Mouse (Mus musculus) lung, embryonic 14.5 days (tissue): ENCODE results near the gene Grid1. TPM values are rescaled to one million over a fixed set of nuclear protein-coding genes. Genes with fewer than 3 reads are reported as not detected.
A peak's percentile ranks its signal among the peaks of the same experiment; 100 is the strongest.

Experiments used
- ATAC-seq: fragments of 200-750 bp; cut with Nextera tagmentation; 2 replicates; pipeline ENCODE4 v1.8.0; 2017; ENCODE audit warnings: mild to moderate bottlenecking, moderate TSS enrichment, moderate library complexity; ENCODE audit not compliant: insufficient read depth
- DNase-seq: peaks from one replicate; pipeline ENCODE4 v3.0.0-alpha.2; 2015
- H3K27ac ChIP-seq: fragments of 300-500 bp; sonication (generic); 2 replicates; pipeline ENCODE4 v1.5.1; 2014; ENCODE audit warnings: low read depth, mild to moderate bottlenecking, moderate library complexity
- H3K27me3 ChIP-seq: fragments of 300-500 bp; sonication (generic); 2 replicates; pipeline ENCODE4 v1.6.1; 2014; ENCODE audit warnings: low read length, control low read depth; ENCODE audit not compliant: insufficient read depth
- H3K36me3 ChIP-seq: fragments of 300-500 bp; sonication (generic); 2 replicates; pipeline ENCODE4 v1.6.1; 2014; ENCODE audit warnings: control low read depth; ENCODE audit not compliant: insufficient read depth
- H3K4me1 ChIP-seq: fragments of 300-500 bp; sonication (generic); 2 replicates; pipeline ENCODE4 v1.6.1; 2014; ENCODE audit warnings: antibody characterized with exemption, control low read depth; ENCODE audit not compliant: insufficient read depth
- H3K4me2 ChIP-seq: fragments of 300-500 bp; sonication (generic); 2 replicates; pipeline ENCODE4 v1.6.1; 2014; ENCODE audit warnings: mild to moderate bottlenecking
- H3K4me3 ChIP-seq: fragments of 300-500 bp; sonication (generic); 2 replicates; pipeline ENCODE4 v1.5.1; 2014; ENCODE audit warnings: low read depth, low read length
- H3K9ac ChIP-seq: fragments of 300-500 bp; sonication (generic); 2 replicates; pipeline ENCODE4 v1.6.1; 2014
- H3K9me3 ChIP-seq: fragments of 300-500 bp; sonication (generic); 2 replicates; pipeline ENCODE4 v1.6.1; 2016; ENCODE audit warnings: low read depth, low read length, control low read depth
- CTCF ChIP-seq: IDR thresholded peaks from 2 replicates; pipeline ENCODE4 v1.5.1; 2016; ENCODE audit warnings: antibody characterized with exemption, low read depth
- WGBS: fragments of 180-500 bp; shearing (Covaris S2); extraction: QIAGEN DNeasy Blood & Tissue Kit; methylation state at CpG from one replicate; pipeline ENCODE4 v1.1.7; 2014; 5-methylcytosine and 5-hydroxymethylcytosine counted together
- polyA plus RNA-seq: library from polyadenylated mRNA; unstranded; fragments of >200 nt; fragmentation: Nextera tagmentation; extraction: Ambion mirVana; gene quantifications from 2 replicates; pipeline ENCODE4 v1.2.1, GENCODE M21; 2014

Gene Grid1
- polyA plus RNA-seq, 1 experiment from 2014 or later: 0.13 TPM

GRCm38 (mm10) chr14:34860891-34861780 is 41.2 kb downstream of the Grid1 start:
- DNase-seq (no peak), ATAC-seq (no peak)
- Histone ChIP-seq H3K27me3 (no peaks in the 10 kb centered on the region), H3K36me3 (no peaks in the 10 kb centered on the region), H3K9ac (no peak overlapping the region), H3K9me3 (no peaks in the 10 kb centered on the region), H3K27ac (no peak overlapping the region), H3K4me1 (no peaks in the 10 kb centered on the region), H3K4me3 (no peak overlapping the region), H3K4me2 (no peak overlapping the region)
- WGBS: 61% methylated on average over 9 of the region's 9 CpGs
- no peak for TF ChIP-seq CTCF

- no peak for ATAC-seq
- DNase-seq: peak; percentile 83
- no peak overlapping the region for H3K27ac ChIP-seq
- WGBS: 22% methylated on average over 5 of the region's 5 CpGs
- no peaks in the 10 kb centered on the region for H3K27me3 ChIP-seq
- H3K36me3 ChIP-seq: no peaks in the 10 kb centered on the region
- no peak overlapping the region for H3K9ac ChIP-seq
- no peak overlapping the region for H3K4me3 ChIP-seq
- no peak for TF ChIP-seq CTCF
- no peak overlapping the region for H3K4me2 ChIP-seq
- H3K4me1 ChIP-seq: no peaks in the 10 kb centered on the region
- no peaks in the 10 kb centered on the region for H3K9me3 ChIP-seq
Observed at GRCm38 (mm10) chr14:34867266-34867665, 47.4 kb downstream of the Grid1 start.

DNA sequence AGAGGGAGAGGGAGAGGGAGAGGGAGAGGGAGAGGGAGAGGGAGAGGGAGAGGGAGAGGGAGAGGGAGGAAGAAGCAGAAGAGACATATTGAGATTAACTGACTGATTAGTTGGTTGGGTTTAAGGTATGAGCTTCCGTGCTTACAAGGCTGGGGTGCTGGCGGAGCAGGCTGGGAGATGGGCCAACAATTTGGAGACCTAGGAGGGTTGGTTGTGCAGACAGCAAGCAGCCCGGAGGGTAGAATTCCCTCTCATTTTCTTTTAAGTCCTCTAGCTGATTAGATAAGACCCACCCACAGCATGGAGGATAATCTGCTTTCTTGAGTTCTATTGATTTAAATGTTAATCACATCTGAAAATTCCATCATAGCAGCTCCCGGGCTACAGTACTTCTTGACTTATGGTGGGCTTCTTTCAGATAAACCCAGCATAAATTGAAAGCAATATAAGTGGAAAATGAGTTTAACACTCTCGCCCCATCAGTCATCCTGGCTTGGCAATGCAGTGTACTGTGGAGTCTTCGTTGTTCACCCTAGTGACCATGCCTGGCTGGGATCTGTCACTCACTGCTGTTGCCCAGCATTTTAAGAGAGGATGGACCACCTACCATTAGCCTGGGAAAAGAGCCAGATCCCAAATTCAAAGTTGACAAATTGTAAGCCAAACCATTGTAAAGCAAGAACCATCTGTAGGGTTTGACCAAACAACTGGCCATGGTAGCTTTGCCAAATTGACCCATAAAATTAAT is 48.8 kb downstream of the Grid1 start:
- Histone ChIP-seq H3K9ac (no peak overlapping the region), H3K27me3 (no peaks in the 10 kb centered on the region), H3K4me3 (no peak overlapping the region), H3K36me3 (no peaks in the 10 kb centered on the region), H3K27ac (no peak overlapping the region), H3K4me2 (no peak overlapping the region), H3K4me1 (no peaks in the 10 kb centered on the region), H3K9me3 (no peaks in the 10 kb centered on the region)
- ATAC-seq: no peak
- TF ChIP-seq CTCF: no peak
- 65% methylated on average over 6 of the region's 6 CpGs for WGBS
- no peak for DNase-seq

DNA sequence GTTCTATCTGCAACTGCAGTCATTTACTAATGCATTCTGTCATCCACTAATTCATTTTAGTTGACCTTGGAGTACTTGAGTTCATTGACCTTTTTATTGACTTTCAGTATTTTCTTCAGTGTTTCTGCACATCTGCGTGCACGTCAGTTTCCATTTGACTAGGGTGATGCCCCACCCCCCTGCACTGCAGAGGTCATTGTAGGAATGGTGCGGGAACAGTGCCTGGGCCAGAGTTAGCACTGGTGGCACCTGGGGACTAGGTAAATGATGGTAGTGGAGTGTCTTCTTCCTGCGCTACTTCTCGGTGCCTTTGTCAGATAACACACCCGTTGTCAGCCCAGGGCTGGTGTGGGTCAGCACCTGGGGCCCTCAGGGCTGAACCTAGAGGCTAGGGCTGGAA is 60.1 kb downstream of the Grid1 start:
- whole genome bisulfite sequencing: 34% methylated on average over 6 of the region's 6 CpGs
- DNase-seq: no peak

DNA sequence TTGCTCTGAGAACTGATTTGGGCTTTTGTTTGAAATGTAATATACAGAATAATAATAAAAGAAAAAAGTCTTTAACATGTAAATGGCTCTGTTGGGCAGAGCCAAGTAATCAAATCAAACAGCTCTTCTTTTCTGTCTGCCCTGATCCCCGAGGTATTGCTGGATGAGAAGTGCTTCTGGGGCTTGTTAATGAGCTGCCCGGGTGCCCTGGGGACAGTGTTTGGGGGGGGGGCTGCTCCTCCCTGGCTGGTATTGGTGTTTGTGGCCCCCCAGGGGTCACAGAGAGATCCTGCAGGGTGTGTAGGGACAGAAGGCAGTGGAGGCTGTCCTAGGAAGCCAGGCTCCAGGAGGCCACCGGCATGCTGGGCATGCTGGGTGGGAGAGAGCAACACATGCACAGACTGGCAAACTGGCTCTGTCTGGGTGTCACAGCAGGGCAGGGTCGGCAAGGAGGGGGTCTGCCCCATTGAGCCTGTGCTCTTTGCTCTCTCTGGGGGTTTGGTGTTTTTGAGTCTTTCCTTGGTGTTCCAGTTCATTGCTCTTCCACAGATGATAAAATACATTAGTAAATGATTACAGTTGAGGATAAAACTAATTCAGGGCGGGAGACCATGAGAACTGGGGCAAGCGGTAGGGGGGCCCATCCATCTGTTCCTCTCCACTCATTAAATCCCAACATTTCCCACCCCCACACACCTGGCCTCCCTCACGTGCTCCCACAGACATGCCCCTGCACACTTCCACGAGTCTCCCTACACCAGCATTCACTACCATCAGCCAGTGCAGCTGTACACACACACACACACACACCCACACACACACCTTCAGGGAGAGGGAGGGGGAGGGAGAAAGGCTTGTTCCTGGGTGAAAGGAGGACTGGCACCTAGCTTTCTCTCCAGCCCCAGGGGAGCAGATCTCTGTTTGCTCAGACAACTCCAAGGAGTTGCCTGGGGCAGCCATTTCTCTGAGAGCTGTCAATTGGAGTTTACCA is 60.8 kb downstream of the Grid1 start:
- Histone ChIP-seq H3K4me2 (no peak overlapping the region), H3K27me3 (no peaks in the 10 kb centered on the region), H3K9ac (no peak overlapping the region), H3K4me3 (no peak overlapping the region), H3K27ac (no peak overlapping the region), H3K9me3 (no peaks in the 10 kb centered on the region), H3K36me3 (no peaks in the 10 kb centered on the region), H3K4me1 (no peaks in the 10 kb centered on the region)
- DNase-seq (no peak), ATAC-seq (no peak)
- 18% methylated on average over 8 of the region's 8 CpGs for WGBS
- no peak for TF ChIP-seq CTCF

More for the DNA sequence above, 60.1 kb downstream of the Grid1 start:
- Histone ChIP-seq H3K27me3 (no peaks in the 10 kb centered on the region), H3K4me1 (no peaks in the 10 kb centered on the region), H3K27ac (no peak overlapping the region), H3K9ac (no peak overlapping the region), H3K9me3 (no peaks in the 10 kb centered on the region), H3K4me2 (no peak overlapping the region), H3K4me3 (no peak overlapping the region), H3K36me3 (no peaks in the 10 kb centered on the region)
- no peak for ATAC-seq
- no peak for TF ChIP-seq CTCF

- no peaks in the 10 kb centered on the region for H3K4me1 ChIP-seq
- no peak overlapping the region for H3K27ac ChIP-seq
- ATAC-seq (no peak), DNase-seq (no peak)
- WGBS: 88% methylated on average over 11 of the region's 11 CpGs
- no peak overlapping the region for H3K9ac ChIP-seq
- H3K27me3 ChIP-seq: no peaks in the 10 kb centered on the region
- no peaks in the 10 kb centered on the region for H3K36me3 ChIP-seq
- H3K4me2 ChIP-seq: no peak overlapping the region
- no peaks in the 10 kb centered on the region for H3K9me3 ChIP-seq
- no peak overlapping the region for H3K4me3 ChIP-seq
- no peak for TF ChIP-seq CTCF
Observed at GRCm38 (mm10) chr14:34884194-34884593, 64.3 kb downstream of the Grid1 start.
